Mouse (Mus musculus) ovary, adult 18-20 months (tissue): ENCODE measurements at regions not wholly inside any gene's neighbourhood (a gene's known extent, or its start where the extent isn't known, plus 50 kb on each side); places are given as distances from the start of the nearest gene placed in this dataset.

ENCODE experiments used
- DNase-seq: peaks from one replicate; pipeline ENCODE4 v3.0.0; 2022; ENCODE audit warnings: low spot score, mixed read lengths

DNA sequence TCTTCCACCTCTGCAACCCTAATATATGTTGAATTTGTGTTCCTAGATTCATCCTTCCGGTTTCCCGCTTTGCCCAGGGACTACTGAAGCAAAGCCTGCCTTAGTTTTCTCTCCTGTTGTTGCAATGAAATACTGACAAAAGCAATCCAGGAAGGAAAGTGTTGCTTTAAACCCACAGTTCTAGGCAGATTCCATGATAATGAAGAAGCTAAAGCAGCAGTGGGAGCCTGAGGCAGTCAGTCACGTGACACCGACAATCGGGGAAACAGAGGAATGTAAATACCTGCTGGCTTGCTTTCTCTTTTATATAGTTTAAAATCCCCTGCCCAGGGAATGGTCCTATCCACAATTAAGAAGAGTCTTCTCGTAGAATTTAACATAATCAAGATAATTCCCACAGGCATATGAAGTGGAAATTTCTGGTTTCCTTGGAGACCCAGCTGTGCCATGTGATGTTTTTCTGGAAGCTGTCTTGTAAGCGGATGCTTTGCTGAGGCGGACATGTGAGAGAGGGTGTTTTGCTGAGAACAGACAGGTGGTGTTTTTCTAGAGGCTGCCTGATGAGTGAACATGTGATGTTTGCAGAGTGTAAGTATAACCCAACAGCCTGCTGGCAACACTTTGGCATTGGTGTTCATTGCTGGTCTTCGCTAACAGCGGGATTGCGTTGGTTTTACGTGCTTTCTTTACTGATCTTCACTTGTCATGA lies 398.0 kb downstream of the Prim2 start:
- peak; percentile 3 for DNase-seq

DNA sequence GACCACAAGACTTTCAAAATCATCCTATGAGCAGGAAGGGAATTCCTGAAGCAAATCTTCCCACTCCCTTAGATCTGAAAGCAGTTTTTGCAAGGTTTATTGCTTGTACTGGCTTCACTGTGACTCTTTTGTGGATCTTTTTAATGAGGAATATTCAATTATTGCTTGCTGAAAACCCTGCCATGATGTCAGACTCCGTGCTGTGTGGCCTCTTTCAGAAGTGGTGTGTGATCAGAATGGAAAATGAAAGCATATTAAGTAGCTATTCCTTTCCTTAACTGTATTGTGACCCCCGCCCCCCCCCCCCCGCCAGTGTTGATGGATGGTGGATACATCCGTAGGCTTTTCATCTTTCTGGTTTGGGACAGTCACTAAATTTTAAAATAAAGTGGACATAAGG lies 400.4 kb downstream of the Prim2 start:
- DNase-seq, result no peak

DNA sequence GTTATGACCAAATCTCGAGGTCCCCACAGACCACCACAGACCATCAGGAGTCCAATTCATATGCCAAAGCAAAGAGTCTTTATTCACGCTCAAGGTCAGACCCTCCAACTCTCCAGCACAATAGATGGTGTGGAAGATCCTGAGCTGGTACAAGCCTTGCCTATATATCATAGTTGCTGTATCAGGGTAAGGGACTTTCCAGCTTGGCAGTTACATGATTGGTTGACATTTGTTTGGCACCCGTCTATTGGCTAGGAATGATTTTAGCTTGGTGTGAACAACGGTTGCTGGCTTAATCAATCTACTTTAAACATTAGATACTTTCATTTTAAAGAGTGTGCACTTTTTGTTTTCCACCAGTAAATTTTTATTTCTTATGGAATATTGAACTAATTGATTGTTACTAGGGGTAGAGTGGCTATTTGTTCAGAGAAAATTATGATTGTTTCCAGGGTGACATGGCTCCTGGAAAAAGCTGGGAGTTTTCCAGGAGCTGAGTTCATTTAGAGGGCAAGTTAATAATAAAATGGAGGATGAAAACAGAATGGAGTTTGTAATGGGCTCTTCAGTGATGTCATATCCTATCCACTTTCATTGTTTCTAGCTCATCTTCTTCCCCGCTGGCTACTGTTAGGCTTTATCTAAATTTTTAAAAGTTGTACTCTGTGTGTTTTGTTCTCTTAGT lies 403.7 kb downstream of the Prim2 start:
- DNase-seq, result no peak

DNA sequence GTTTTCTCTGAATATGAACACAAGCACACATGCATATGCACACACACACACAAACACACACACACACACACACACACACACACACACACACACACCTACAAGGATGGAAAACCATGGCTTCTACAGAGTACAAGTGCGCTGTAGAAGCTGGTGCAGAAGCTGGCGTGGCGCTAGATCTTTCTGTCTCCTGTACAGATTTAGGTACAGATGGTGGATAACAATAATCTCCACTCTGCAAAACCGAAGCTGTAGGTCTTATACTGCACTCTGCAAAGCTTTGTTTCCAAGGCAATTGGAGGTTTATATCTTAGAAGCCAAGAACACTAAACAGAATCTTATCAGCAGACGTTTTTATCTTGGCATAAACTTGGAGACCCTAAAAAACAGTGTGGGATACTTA lies 420.1 kb downstream of the Prim2 start:
- no peak for DNase-seq

DNA sequence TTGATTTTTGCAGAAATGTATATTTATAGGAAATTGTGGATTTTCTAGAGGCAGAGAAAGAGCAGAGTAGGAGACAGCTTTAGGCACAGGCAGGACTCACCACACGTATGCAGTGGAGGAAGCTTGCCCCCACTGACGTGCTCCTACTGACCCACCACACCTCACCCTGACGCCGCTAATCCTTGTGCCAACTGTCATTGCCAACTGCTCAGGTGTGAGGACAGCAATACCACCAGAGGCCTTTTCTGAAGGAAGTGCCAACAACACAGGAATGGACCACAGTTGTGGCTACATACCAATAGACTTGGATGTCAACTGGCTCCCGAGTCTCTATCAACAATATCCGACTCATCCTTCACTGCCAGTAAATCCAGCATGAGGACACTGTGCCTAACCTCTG lies 422.5 kb downstream of the Prim2 start:
- DNase-seq, result no peak

DNA sequence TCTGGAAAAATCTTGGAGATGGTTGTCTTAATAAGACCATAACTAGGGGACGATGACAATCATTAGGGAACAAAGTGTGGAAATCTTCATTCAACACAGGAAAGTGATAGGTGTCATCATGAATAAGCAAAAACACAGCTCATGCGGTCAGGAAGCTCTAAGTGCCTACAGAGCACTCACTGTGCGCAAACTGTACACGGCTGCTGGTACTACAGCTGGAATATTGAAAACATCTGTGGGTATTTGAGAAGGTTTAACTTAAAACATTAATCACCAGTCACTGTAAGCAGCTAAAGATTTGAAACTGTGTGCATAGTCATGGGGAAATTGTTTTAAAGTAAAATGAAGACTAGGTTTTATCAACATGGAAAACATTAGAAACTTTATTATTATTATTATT lies 424.4 kb downstream of the Prim2 start:
- no peak for DNase-seq

DNA sequence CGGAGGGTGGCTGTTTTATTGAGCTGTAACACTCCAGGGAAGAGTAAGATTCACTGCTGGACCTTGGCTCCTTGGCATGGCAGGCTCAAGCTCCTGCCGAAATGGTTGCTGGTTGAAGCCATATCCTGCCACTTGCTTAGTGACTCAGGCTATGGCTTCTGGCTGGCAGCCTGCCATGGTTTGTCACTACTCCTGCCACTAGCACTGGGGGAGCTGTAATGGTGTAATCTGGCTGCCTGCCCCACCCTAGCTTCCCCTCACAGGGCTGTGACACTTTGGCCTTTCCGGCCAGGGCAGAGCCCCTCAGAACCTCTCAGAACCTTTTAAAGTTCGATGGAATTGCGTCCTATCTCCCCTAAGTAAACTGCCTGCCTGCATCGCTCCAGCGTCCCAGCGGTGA lies 424.9 kb downstream of the Prim2 start:
- no peak for DNase-seq

DNA sequence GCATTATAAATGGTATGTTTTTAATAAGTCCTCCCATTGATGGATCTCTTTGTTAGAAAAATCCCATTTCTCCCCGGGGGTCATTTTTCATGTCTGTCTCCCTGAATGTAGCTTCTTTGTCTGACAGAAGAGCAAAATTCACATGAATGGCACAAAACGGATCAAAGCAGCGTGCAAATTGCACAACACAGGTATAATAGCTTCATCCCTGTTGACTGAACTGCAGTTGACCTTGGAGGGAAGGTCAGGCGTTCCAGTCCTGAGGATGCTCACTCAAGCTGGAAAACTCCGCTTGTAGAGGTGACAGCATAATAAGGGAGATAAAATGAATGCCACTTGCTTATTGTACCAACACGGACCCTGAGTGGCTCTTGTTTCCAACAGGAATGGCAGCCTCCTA lies 446.6 kb downstream of the Prim2 start:
- no peak for DNase-seq

DNA sequence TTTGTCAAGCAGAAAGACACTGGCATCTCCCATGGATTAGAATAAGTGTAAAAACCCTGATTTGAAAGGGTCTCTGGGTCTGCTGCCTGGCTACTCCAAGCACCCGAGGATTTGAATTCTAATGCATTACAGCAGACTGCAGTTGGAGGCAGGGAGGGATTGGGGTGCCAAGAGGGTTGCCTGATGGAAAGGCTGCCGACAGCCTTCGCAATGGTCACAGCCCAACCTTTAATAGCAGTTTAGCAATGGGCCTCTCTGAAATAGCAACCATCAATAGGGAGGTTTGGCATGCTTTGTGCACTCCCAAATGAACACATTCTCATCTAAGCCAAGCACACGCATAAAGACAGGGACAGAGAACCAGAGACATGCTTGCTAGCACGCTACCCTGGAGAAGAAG lies 454.8 kb downstream of the Prim2 start:
- no peak for DNase-seq

DNA sequence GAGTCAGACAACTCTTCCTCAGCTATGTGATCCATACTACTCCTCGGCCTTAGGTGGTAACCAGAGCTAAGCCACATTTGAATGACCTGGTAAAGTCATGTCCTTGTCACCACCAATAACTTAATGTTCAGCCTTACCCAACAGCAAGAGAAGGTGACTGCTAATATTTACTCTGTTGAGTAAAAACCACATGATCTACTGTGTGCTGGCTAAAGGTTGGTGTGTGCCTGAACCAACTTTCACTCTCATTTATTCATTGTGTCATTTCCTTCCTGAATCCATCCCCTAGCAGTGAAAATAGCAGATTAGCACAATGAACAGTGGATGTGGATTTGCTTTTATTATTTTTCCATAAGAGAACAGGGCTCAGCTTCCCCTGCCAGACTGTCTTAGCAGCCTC lies 455.2 kb downstream of the Prim2 start:
- no peak for DNase-seq

DNA sequence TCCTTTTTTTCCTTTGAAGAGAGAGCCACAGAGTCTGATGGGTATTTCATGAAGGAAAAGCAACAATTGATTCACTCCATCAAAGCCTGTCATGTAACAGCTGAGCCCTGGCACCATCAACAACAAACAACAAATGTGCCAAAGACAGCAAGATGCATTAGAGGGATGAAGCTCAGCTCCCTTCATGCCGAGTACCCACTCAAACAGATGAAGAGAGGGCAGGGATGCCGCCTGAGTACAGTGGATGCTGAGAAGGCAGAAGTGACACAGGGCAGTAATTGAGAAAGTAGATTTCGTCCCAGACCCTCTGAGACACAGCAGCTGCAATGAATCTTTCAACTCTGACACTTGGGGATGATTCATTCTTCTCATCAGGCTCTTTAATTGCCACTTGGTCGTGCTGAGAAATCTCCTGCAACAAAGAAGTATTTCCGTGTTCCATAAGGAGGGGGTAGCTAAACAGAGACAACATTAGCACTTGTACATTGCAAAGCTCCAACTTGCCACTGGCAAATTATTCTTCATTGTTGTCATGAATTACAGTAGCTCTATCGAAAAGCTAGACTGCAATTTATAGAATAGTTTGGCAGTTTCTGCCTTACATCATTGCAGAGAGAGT lies 467.9 kb downstream of the Prim2 start:
- no peak for DNase-seq

DNA sequence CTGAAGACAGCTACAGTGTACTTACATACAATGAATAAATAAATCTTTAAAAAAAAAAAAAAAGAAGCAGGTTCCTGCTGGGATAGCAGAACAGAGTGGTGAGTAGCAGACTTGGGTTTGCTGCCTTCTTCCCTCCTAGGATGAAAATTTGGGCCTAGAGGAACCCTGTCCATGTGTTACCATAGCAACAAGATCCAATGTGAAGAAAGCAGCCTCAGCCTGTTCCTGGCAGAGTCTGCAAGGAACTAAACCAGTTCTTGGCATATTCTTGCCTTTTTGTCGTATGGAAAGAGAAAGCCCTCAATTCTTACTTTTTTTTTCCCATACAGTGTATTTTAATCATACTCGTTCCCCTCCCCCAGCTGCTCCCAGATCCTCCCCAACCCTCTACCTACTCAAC lies 474.5 kb downstream of the Prim2 start:
- DNase-seq, result no peak

DNA sequence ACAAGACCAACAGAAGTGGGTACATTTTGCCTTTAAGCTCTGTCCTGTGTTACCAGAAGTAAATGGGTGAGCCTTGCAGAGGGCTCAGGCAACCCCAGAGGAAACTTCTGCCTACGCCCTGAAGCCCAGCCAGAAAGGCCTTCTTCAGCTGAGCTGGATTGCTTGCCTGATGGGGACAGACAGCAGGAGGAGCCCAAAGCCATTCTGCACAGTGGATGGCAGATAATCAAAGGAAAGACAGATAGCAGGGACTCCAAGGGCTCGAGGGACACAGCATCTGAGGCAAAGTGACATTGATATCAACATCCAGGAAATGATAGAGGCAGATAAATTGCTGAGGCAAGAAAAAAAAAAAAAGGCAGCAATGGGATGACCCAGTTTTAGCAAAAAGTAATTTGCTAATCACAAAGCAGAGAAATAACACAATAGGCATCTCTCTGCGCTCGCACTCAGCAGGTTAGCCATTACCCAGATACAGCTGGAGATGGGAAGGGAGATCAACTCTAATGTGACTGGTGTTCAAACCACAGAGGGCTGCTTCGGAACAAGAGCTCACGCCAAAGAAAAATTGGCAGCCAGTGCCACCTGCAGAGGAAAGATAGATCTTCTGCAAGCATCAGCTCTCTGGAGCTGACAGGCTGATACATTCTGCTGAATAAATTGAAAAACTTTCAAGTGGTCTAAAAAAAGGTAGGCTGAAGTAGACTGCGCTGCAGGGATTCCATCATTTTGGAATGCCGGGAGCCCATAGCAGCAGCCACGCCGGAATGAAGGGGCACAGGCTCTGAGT lies 494.8 kb downstream of the Prim2 start:
- DNase-seq, result no peak

DNA sequence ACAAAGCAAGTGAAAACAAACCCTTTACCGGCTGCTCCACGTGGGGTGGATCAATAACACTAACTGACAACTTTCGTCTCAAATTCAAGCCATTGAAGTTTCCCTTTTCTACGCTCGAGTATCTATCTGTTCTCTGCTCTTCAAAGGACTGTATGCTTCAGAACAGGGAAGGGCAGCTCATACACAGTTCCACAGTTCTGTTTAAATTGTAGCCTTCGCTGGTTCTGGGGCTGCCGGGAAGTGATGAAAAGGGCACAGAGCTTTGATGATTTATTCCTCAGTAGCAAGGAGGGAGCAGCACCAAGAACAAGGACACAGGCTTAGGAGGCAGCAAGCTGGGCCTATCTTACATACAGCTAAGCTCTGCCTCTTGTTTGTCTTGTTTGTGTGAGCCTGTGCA lies 532.6 kb downstream of the Prim2 start:
- no peak for DNase-seq

DNA sequence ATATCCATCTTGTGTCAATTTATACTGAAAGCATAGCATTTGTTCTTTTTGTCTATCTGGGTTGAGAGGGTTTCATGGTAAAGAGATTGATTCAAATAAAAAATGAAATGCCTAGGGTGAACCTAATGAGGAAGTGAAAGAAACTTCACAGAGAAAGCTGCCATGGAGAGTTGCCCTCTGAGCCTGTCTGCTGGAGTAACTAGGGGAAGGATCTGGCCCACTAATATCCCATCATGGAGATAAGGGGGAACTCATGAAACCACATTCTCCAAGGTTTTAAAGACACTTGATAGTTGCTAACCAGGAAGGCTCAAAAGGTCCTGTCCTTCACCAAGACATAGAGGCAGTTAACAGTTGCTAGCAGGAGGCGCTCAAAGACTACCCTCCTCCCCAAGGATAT lies 539.2 kb downstream of the Prim2 start:
- no peak for DNase-seq

DNA sequence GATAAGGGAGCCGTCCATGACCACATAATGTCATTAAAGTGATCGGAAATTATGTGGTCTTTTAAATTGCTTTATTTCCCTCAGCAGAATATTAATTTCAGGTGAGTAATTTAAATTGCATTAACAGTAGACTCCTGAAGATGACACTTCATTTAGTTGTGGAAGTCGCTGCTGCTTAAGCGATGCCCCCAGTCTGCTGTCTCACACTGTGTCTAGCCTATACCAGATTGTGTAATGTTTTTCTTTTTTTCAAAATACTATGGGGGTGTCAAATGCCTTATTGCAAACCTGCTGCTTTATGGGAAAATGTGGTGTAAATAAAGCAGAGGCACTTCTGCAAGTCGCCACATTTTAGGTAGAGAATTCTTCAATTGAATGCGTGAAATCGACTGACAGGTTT lies 544.5 kb downstream of the Prim2 start:
- no peak for DNase-seq

DNA sequence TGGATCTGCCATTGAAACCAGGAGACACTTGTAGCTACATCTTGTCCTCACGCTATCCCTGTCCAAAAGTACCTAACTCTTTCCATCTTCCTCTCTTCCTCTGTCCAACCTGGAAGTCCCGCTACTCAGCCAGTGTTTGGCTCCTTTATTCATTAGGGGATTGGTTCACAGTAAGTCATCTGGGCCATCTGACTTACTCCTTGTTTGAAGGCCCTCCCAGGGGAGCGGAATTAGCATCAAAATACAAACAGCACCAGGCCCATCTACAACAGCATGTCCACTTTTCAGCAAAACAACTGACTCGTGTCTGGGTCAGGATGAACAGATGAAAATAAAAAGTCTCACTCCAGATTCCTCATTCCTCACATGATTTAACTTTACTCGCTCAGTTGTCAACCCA lies 559.2 kb upstream of the Gm5415 start:
- no peak for DNase-seq

DNA sequence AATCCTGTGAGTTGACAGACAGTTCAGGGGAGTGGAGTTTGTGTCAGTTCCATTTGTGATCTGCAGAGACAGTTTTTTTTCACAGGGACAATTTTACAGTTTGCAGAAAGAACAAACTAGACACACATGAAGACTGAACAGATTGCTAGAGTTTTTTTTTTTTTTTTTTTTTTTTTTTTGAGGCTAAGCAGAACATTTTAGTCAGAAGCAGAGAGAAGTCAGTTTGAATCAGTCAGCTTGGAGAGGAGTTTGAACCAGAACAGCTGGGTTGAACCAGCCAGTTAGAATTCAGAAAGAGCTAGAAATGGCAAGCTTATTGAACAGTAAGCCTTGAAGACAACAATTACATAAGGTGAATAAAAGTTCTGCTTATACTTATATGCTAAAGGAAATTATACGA lies 557.2 kb upstream of the Gm5415 start:
- no peak for DNase-seq

DNA sequence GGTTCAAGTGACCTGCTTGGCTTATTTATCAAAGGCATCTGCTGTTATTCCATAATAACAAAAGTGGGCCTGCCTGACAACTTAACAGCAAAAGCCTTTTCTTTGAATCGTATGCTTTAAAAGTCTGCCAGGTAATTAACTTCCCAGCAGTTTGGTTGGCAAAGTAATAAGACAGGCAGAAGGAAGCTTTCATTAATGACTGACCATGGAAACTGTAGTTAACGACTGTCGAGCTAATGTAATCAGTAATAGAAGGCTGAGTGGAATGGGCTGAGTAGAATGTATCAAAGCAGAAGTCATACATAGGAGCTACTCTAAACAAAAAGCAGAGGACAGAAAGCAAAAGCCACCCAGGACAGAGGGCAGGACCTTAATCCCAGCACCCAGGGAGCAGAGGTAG lies 551.0 kb upstream of the Gm5415 start:
- DNase-seq, result no peak

DNA sequence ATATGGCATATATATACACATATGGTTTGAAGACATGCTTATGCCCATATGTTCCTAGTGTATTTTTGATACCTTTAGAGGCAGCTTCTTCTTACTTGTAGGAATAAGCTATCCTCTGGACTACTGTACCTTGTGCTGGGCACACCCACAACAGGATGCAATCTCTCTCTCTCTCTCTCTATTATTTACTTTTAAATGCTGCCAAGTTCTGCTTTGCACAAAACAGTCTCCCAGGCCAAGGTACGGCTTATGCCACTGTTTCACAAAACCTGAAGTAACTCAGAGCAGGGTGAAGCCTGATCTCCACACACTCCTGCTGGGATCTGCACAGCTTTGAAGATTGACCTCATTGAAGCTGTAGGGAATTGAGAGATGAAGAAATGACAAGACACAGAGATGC lies 549.8 kb upstream of the Gm5415 start:
- DNase-seq, result no peak

DNA sequence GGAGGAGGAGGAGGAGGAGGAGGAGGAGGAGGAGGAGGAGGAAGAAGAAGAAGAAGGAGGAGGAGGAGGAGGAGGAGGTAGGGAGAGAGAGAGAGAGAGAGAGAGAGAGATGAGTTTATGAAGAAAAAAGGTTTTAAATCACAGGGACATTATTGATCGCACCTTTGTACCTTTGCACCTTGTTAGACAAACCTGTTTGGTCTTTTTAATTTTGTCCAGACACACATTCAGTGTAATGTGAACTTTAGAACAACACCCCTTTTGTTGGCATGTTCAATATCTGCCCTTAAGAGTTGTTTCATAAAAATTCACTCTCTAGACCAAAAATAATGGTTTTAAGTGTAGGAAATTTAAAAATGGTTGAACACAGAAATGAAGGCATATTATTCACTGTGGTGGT lies 527.5 kb upstream of the Gm5415 start:
- no peak for DNase-seq

DNA sequence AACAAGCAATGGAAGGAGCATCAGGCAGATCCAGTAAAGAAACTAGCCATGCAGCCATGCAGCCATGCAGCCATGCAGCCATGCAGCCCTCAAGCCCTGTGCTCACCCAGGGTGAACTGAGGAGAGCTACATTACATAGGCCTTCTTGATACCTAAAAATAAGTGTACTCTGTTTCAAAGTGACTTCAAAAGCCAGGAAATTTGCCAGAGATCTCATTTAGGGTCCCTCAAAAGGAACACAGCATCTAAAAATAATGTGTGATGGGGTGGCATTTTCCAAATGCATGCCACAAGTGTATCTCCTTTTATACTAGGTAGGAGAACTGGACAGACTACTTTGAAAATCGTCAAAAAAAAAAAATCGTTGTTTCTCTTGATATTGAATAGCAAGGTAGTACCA lies 510.9 kb upstream of the Gm5415 start:
- no peak for DNase-seq

DNA sequence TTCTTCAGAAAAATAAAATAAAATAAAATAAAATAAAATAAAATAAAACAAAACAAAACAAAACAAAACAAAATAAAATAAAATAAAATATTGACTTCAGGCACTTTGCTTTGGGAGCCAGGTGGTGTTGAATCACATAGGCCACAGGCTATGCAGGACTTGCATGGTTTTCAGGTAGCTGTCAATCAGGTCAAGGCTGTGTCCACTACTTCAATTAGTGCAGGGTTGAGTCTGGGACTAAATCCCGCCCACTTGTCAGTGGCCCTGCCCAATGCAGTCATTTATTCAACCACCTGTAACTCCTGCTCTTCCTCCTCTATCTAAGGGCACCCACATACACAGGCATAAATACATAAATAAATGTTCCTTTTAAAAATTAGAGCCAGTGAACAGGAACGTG lies 497.3 kb upstream of the Gm5415 start:
- DNase-seq, result no peak
